Mouse (Mus musculus): ENCODE measurements around the gene Oscp1. TPM values are rescaled to one million over a fixed set of nuclear protein-coding genes. Genes with fewer than 3 reads are reported as not detected.

Oscp1 gene
- polyA plus RNA-seq (2015; fragmentation: Nextera tagmentation; extraction: Ambion mirVana): 11.8 and 12.3 TPM in 2 replicates

DNA sequence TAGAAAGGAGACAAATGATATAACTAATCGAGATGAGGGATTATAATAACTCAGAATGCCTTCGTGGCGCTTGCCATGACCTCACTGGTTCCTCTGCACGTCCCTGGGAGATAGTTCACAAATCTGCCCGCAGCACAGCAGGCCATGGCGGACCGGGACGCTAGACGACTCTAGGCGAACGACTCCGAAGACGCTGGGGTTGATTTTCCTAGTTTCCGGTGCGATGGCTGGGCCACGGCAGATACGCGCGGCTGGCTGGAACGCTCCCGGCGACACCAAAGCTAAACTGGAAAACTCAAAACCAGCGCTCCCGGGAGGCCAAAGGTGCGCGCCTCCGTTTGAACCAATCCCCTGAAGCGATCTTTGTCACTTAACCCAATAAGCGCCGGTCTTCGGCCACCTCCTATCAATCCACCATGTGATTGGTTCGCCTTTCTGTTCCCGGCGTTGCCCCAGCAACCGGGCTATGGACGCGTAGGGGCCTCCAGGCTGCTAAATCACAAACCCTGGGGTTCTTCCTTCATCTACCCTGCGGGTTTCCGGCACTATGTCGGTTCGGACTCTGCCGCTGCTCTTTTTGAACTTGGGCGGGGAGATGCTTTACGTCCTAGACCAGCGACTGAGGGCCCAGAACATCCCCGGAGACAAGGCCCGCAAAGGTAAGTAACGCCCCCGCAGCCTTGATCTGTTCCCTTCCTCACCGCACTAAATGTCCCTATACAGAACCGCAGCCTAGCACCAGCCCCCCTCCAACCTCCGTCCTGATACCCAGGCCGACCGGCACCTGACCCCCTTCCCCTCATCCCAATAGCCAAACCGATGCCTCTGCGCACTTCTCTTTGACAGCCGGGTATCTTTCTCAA, at the start of gene Oscp1:
TSS of gene Oscp1 (plus strand) at position 432 of the 863 bp plus-strand sequence.
- peak; percentile 35; the same call in 1 of the 2 replicates for TF ChIP-seq EP300 (IDR thresholded peaks at IDR 0.05)
- no peak for TF ChIP-seq CTCF (IDR thresholded peaks at IDR 0.05)
- DNase-seq (ENCODE audit: low spot score) (peak; percentile 96), ATAC-seq (peak; percentile 99)
- no peaks in the 10 kb centered on the region for H3K27me3 ChIP-seq (replicated peaks; ENCODE audit: insufficient read depth, low read length)
- H3K36me3 ChIP-seq (ENCODE audit: insufficient read depth, low read length): peaks cover 5% of the 10 kb centered on the region; the same call in 1 of the 2 replicates
- WGBS: under 1% methylated on average over 57 of the region's 57 CpGs
- peak within 1 kb of the TSS; percentile 51; the same call in 1 of the 2 replicates for H3K9ac ChIP-seq (replicated peaks; ENCODE audit: low read depth)
- H3K27ac ChIP-seq (ENCODE audit: low read length): no peak within 1 kb of the TSS
- H3K4me3 ChIP-seq (ENCODE audit: low read depth, low read length): peak within 1 kb of the TSS; percentile 46
- H3K4me2 ChIP-seq (replicated peaks; ENCODE audit: low read depth, low read length): peak within 1 kb of the TSS; percentile 77
- 0 out of 2 replicates have a peak, but pooled peaks cover 3% of the 10 kb centered on the region for H3K4me1 ChIP-seq (ENCODE audit: insufficient read depth, low read depth, low read length)
- no peaks in the 10 kb centered on the region for H3K9me3 ChIP-seq (ENCODE audit: low read length)

- peak; percentile 58 for ATAC-seq
- Histone ChIP-seq H3K9ac (replicated peaks; ENCODE audit: low read depth) (no peak overlapping the region), H3K27ac (ENCODE audit: low read length) (no peak overlapping the region), H3K4me1 (ENCODE audit: insufficient read depth, low read depth, low read length) (no peaks in the 10 kb centered on the region), H3K9me3 (ENCODE audit: low read length) (no peaks in the 10 kb centered on the region), H3K4me3 (ENCODE audit: low read depth, low read length) (no peak overlapping the region), H3K36me3 (ENCODE audit: insufficient read depth, low read length) (no peaks in the 10 kb centered on the region), H3K4me2 (replicated peaks; ENCODE audit: low read depth, low read length) (no peak overlapping the region), H3K27me3 (replicated peaks; ENCODE audit: insufficient read depth, low read length) (no peaks in the 10 kb centered on the region)
- DNase-seq (ENCODE audit: low spot score): peak; percentile 17
- TF ChIP-seq CTCF (IDR thresholded peaks at IDR 0.05): no peak
- TF ChIP-seq EP300 (IDR thresholded peaks at IDR 0.05): no peak
- WGBS: 64% methylated on average over 7 of the region's 7 CpGs
Observed at GRCm38 (mm10) chr4:126017676-126018332, 40.6 kb upstream of the Oscp1 start.

- Histone ChIP-seq H3K9ac (replicated peaks; ENCODE audit: low read depth) (no peak overlapping the region), H3K4me1 (ENCODE audit: insufficient read depth, low read depth, low read length) (no peaks in the 10 kb centered on the region), H3K27me3 (replicated peaks; ENCODE audit: insufficient read depth, low read length) (no peaks in the 10 kb centered on the region), H3K27ac (ENCODE audit: low read length) (no peak overlapping the region), H3K9me3 (ENCODE audit: low read length) (no peaks in the 10 kb centered on the region), H3K4me2 (replicated peaks; ENCODE audit: low read depth, low read length) (no peak overlapping the region), H3K36me3 (ENCODE audit: insufficient read depth, low read length) (no peaks in the 10 kb centered on the region), H3K4me3 (ENCODE audit: low read depth, low read length) (no peak overlapping the region)
- ATAC-seq: no peak
- TF ChIP-seq EP300 (IDR thresholded peaks at IDR 0.05) (no peak), CTCF (IDR thresholded peaks at IDR 0.05) (no peak)
- whole genome bisulfite sequencing: 60% methylated on average over 11 of the region's 11 CpGs
- DNase-seq (ENCODE audit: low spot score): peak; percentile 17
Observed at GRCm38 (mm10) chr4:126018966-126019538, 39.3 kb upstream of the Oscp1 start.

DNA sequence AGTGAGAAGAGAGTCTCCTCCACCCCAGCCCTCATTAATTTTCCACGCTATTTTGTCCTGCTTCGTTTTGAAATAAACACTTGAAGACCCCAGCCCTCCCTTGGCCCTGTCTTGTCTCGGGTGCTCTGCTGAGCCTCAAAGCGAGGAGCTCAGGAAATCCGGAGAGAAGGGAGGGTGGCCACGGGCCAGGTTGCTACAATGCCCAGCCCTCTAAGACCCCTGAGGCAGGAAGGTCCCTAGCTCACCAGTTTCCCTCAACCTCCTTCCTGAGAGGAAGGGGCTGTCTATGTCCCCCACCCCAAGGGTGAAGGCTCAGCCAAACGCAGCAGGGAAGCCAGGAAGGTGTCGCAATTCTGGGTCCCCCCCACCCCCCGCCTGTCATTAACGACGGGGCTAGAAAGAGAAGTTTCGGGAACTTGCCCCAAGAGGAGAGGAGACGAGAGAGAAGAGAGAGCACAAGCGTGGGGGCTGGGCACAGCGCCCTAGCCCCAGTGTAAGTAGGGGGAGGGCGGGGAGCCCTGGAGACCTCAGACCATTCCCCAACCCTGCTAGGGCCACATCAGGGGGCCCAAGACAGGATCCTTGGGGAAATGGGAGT, 34.0 kb upstream of the Oscp1 start, which contains the start of gene Csf3r:
TSS of gene Csf3r (plus strand) at position 248 of the 598 bp plus-strand sequence.
- H3K4me2 ChIP-seq (replicated peaks; ENCODE audit: low read depth, low read length): no peak within 1 kb of the TSS

GRCm38 (mm10) chr4:126025801-126026200, 32.6 kb upstream of the Oscp1 start:
- Histone ChIP-seq H3K4me3 (ENCODE audit: low read depth, low read length) (no peak overlapping the region), H3K27ac (ENCODE audit: low read length) (no peak overlapping the region), H3K27me3 (replicated peaks; ENCODE audit: insufficient read depth, low read length) (no peaks in the 10 kb centered on the region), H3K9ac (replicated peaks; ENCODE audit: low read depth) (no peak overlapping the region), H3K4me2 (replicated peaks; ENCODE audit: low read depth, low read length) (no peak overlapping the region), H3K9me3 (ENCODE audit: low read length) (no peaks in the 10 kb centered on the region), H3K36me3 (ENCODE audit: insufficient read depth, low read length) (no peaks in the 10 kb centered on the region), H3K4me1 (ENCODE audit: insufficient read depth, low read depth, low read length) (no peaks in the 10 kb centered on the region)
- WGBS: 60% methylated on average over 5 of the region's 5 CpGs
- DNase-seq (ENCODE audit: low spot score) (no peak), ATAC-seq (no peak)
- TF ChIP-seq EP300 (IDR thresholded peaks at IDR 0.05) (no peak), CTCF (IDR thresholded peaks at IDR 0.05) (no peak)

More for the DNA sequence above, 34.0 kb upstream of the Oscp1 start, which contains the start of gene Csf3r:
- ATAC-seq (no peak), DNase-seq (ENCODE audit: low spot score) (no peak)
- Histone ChIP-seq H3K4me3 (ENCODE audit: low read depth, low read length) (no peak within 1 kb of the TSS), H3K9me3 (ENCODE audit: low read length) (no peaks in the 10 kb centered on the region), H3K4me1 (ENCODE audit: insufficient read depth, low read depth, low read length) (no peaks in the 10 kb centered on the region), H3K27me3 (replicated peaks; ENCODE audit: insufficient read depth, low read length) (no peaks in the 10 kb centered on the region), H3K36me3 (ENCODE audit: insufficient read depth, low read length) (no peaks in the 10 kb centered on the region), H3K9ac (replicated peaks; ENCODE audit: low read depth) (no peak within 1 kb of the TSS), H3K27ac (ENCODE audit: low read length) (no peak within 1 kb of the TSS)
- 23% methylated on average over 16 of the region's 16 CpGs for WGBS
- TF ChIP-seq EP300 (IDR thresholded peaks at IDR 0.05) (no peak), CTCF (IDR thresholded peaks at IDR 0.05) (no peak)
